Mouse (Mus musculus) CD4-positive, CD25-positive, alpha-beta regulatory T cell, adult 4 months (primary cell): Measurements from ENCODE around the gene Cdh8. TPM values are rescaled to one million over a fixed set of nuclear protein-coding genes. Genes with fewer than 3 reads are reported as not detected.
"Not testable (repeated sequence)": the region's sequence is repeated elsewhere in the genome, so short reads cannot be mapped to it uniquely, and the experiment has no call there.

Source experiments
- ATAC-seq: one replicate; pipeline ENCODE4 v1.8.0; 2017
- polyA plus RNA-seq, 2 experiments: library from polyadenylated mRNA; unstranded; fragments of 100-300 nt; shearing (Covaris generic); gene quantifications; one replicate each; pipeline ENCODE4 v1.2.1; 2017

Cdh8 gene
- polyA plus RNA-seq, 2 experiments from 2014 or later: not detected

DNA sequence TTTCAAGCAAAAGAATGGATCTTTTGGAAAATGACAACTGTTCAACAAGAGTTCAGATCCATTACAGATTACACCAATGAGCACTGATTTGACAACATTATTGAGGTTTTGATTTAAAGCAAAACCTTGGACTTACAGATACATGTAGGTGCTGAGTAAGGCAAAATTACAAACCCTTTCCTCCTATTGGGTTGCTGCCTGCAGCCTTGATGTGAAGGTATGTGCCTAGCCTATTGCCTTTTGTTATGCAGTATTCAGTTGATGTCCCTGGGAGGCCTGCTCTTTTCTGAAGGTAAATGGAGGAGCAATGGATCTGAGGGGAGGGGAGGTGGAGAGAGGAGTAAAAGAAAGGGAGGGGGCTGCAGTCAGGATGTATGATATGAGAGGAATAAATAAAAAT lies 135.9 kb downstream of the Cdh8 start:
- ATAC-seq: no peak

DNA sequence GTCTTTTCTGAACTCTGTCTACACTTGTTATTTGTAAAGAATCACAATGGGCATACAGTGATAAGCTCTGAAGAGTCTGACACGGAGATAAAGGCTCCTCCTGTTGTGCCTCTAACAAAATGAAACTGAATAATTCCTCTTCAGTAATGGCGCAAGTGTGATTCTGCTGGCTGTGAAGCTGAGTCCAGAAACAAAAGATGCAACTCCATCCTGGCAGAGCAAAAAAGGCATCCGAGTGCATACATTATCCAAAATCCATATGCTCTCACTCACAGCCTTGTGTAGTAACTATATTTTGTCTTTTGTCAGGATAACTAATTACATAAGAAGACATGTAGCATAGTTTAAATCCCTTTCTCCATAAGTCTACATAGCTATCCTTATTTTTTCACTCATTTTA lies 149.1 kb downstream of the Cdh8 start:
- no peak for ATAC-seq

DNA sequence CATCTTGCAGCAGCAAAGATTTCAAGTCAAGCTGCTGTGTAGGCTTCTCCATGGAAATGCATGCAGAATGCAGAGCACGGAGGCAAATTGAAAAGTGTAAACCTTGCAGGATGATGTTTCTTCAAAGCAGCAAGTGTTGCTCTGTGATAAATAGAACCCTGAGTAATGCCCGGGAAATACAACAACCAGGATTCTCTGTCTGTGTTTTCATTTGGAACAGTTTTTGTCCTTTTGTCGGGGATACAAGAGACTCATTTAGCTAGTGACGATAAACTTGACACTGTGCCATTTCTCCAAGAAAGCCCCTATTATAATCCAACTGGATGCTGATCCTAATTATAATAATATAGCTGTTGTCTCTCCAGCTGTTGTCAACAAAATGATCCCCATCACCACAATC lies 181.9 kb downstream of the Cdh8 start:
- no peak for ATAC-seq

DNA sequence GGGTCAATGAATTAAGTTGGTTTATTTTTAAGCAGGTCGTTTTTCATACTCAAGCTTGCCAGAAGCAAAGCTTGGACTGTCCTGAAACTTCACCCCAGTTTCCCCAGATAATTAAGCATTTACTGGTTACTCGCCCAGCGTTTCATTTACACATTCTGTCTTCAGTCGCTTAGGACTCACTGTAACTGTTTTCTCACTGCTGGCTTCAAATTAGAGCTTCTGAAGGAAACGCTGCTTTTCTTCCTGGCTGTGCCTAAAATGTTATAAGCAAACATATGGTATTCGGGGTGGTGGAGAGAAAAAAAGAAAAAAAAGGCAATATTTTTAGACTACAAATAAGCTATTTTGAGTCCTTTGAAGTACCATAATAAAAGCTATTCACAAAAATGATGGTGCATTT lies 192.6 kb downstream of the Cdh8 start:
- no peak for ATAC-seq

DNA sequence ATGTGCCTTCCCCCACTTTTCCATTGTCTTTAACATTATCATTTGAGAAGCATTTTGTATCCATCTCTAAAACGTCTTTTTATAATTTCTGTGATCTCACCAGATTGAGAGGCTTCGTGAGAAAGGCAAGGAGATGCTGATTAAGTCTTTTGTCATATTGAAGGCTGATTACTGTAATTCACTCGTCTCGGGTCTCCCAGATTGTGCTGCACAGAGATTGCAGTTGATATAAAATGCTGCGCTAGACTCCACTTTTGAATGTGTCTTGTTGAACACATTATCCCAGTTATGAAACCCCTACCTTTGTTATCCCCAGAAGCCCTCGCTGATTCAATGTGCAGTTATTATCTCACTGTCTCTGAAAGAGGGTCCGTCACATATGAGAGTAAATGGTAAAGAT lies 211.1 kb downstream of the Cdh8 start:
- ATAC-seq: no peak

DNA sequence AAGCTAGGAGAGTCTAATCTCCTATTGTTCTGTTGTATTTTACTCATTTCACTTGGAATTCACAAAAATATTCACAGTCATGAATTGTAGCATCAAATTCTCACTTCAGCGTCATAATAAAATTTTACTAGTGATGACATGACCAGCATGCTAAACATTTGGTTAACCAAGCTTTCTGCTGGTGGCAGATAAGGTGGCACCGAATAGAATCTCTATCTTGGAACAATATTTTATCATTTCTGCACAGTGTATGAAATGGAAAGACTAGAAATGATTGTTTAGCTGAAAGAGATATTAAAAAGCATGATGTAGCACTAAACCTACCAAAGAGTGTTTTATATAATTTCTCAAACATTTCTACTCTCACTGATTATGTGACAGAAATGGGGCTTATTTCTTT lies 225.6 kb downstream of the Cdh8 start:
- ATAC-seq: no peak

DNA sequence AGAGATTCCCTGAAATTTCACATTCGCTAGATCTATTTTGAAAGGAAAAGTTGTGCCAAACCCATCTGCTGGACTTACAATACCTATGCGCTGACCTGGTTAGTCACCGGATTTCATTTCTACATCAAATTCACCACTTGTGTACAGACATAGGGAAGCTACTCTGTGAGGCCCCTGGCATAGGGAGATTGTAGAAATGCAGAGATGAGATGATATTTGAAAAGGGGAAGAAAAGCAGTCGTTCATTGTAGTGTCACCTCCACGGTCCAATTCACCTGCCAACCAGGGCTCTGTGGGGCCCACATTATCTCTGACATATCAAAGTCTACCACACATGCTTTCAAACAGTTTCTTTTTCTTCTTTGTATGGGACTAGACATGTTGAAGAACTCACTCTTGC lies 229.4 kb downstream of the Cdh8 start:
- no peak for ATAC-seq

DNA sequence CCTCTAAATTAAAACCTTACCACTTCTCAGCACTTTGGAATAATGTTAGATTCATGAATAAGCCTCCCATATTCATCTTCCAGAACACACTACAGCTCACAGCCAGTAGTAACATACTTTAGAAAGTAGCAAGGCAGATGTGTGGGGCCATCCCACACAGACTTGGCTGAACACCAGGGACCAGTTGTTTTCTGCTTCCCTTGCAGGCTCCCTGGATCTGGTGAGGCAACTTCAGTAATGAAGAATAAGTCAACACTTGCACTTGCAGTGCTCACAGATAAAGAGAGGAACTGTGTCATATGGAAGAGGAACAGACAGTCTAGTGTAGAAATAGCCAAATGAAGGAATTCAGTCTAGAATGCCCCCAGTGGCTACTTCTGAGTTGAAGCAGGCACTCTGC lies 232.1 kb downstream of the Cdh8 start:
- ATAC-seq: no peak

DNA sequence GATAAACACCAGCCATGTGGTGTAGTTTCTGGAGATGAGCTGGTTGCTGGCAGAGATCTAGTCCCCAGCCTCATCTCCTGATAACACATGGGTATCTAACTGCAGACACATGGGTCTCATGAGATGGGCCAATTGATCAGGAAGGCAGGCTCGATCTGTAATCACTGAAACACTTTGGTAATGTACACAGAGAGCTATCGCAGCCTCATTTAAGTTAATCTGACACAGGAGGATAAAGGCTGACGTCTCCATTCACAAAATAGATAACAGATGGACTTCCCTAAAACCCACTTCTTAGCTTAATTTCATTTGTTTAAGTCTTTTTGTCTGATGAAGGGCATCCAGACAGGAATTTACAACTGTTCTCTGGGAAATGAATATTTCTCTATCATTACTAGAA lies 249.3 kb downstream of the Cdh8 start:
- ATAC-seq: no peak

DNA sequence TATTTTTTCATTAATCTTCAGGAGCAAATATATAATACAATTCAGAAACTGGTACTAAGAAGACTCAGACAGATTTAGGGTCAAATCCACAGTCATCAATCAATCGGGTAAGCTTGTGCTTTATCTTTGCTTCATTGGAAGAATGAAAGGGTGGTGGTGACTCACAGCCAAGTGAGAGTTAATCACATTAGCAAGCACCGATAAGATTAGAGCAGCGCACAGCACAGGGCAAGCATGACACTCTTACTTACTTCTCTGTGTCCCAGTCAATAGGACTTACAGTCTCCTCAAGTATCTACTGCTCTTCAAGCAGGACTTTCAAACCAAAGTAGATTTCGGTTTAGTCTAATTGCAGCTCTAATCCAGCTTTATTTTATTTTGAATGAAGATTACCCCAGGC lies 254.6 kb downstream of the Cdh8 start:
- no peak for ATAC-seq

DNA sequence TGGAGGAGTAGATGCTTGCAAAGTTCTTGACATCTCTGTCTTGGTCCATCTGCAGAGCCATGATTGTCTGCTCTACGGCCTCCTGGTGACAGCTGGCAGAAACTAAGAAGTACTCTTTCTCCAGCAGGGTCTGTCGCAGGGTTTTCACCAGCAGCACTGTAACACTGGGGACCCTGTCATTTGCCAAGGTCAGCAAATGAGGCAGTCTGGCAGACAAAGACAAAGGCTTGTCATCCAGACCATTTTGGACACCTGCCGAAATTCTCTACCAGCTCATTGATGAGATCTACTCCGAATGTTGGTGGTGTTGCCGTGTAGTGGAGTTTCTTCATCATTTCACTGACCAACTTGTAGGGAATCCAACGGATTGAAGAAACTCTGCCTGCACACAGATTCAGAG lies 270.8 kb downstream of the Cdh8 start:
- ATAC-seq: no peak

DNA sequence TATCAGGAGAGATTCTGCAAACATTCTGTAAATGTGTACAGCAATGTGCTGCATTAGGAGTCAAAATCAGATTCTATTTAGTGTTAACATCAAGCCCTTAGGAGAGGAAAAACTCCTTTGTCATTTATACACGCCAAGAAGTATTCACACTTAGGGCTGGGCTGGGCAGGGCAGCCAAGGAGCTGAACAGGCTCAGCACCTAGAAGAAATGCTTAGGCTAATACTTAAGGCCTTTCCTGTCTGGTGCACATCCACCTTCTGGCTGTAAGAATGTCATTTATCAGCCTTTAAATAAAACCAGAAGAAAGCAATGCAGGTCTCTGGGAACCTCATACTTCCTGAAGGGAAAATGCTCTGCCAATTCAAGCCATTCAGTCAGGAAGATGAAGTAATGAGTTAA lies 271.5 kb downstream of the Cdh8 start:
- ATAC-seq: not testable (repeated sequence)

DNA sequence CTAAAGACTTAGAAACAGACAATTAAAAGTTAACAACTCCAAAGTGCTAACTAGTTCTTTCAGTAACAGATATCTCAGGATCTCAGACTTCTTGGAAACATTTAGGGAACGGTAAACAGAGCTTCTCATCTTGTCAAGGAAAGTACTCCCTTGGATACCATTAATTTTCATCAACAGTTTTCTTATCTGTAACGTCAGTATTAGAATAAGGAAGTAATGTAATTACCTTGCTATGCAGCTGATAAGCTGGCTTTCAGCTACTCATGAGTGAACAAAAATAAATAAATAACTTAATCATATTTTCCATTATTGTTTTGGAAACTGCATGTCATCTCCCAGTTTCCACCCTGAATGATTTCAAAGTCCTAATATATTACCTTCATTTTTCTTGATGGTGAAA lies 317.8 kb downstream of the Cdh8 start:
- ATAC-seq: no peak

DNA sequence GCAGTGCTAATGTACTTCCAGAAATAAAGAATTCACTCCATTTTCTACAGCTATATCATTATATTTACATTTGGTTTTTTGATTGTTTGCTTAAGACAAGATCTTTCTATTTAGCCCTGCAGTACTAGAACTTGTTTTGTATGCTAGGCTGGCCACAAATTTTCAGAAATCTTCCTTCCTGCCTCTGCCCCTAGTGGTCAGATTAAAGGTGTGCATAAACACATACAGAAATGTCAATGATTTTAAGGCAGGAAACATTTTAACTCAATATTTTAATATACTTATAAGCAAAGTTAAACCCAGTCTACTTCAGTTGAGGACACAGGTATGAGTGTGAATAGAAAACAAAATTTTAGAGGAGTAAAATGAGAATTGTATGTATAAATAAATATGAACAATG lies 364.9 kb downstream of the Cdh8 start:
- no peak for ATAC-seq

DNA sequence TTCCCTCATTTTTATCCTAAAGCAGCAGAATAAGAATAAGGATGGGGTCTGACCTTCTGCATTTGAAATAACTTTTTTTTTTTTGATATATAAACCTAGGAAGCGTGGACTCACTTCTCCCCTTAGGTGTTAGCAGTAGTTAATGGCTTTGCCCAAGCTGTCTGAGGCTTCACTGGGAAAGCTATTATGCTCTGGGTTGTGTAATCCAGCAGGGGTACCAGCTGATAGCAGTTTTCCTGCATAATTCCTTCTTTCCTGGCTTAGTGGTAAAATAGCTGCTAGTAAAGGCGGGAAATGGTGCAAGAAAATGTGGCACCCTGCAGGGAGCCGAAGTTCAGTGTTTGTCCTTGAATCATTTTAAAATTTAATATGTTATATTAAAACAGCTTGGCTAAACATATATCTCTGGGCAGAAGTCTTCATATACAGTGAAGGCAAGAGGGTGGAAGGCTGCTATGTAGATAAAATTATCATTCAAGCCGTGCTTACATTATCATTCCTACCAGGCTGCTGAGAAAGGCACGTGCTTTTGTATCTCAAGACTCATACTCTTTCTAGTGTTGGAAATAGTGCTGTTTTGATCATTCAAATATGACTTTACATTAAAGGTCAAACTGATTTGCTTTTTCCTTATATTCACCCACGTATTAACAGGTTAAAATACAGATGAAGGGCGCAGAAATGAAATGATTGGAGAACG lies 367.5 kb downstream of the Cdh8 start:
- ATAC-seq: no peak

DNA sequence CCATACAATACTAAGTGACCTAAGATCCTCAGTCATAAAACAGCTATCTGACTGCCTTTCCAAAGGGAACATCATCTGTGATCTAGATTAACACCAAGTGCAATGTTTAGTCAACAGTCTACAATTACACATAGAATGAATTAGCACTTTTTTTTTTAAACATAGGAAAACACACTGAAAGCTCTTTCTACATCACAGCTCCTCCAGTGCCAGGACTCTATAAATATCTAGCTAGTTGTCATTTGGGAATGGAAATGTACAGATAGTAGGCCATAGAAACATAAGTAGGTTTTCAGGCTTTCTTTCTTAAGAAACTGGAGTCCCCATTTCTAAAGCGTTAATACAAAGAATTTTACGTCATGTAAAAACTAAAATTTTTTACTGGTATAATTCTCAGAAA lies 375.8 kb downstream of the Cdh8 start:
- ATAC-seq: no peak

DNA sequence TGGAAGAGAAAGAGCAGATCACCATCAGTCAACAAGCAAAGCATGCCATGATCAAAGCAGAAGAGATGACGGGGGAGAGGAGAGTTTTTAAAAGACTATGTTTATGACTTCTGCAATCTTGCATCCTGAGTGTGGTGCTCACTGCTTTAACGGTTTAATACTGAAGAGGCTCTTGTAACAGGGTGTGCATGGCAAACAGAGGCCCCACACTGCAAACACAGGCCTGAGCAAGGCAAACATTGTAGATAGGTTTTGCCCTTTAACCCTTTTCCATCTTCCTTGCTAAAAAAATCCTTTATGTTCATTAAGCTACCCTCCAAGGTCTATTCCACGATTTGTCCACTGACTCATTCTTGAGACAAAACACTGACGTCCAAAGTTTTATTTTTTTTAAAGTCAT lies 385.2 kb downstream of the Cdh8 start:
- ATAC-seq: no peak
